Mouse (Mus musculus): Measurements from ENCODE around the gene A3galt2. TPM values are rescaled to one million over a fixed set of nuclear protein-coding genes. Genes with fewer than 3 reads are reported as not detected.
A peak's percentile ranks its signal among the peaks of the same experiment; 100 is the strongest.

Gene A3galt2
- polyA plus RNA-seq, 1 experiment from 2014 or later = 0.11 TPM

DNA sequence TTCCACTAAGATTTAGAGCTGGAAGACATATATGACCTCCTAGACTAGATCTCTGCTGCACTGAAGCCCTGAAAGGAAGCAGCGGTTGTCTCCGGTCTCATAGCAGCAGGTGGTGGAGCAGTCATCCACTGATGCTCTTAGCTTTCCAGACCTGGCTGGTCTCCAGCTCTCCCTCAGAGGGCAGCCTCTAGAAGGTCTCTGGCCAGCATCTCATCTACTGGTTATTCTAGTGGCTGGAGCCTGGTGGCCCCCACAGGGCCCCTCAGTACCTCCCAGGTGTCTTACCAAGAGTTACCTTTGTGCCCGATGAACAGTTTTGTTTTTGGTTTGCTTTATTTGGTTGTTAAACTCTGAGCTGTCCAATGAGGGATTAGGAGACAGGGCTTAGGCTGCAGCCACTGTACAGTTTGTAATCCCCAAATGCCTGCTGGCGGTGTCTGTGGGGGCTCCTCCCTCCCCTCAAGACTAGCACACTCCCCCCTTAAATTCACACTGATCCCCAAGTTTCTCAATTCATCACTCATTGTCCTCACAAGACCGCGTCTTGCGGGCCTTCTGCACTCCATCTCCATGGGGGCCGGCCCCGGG, 34.0 kb upstream of the A3galt2 start:
- ATAC-seq (replicated peaks; ENCODE audit: insufficient number of reproducible peaks, low FRiP score, low TSS enrichment, low read depth) = no peak
- H3K27me3 ChIP-seq (ENCODE audit: control insufficient read depth, insufficient read depth, low read length) = no peaks in the 10 kb centered on the region
- no peaks in the 10 kb centered on the region for H3K9me3 ChIP-seq (replicated peaks; ENCODE audit: control insufficient read depth, low read length)
- no peaks in the 10 kb centered on the region for H3K36me3 ChIP-seq (replicated peaks; ENCODE audit: control insufficient read depth, insufficient read depth, low read depth, low read length)
- H3K27ac ChIP-seq (replicated peaks; ENCODE audit: low read depth, low read length) = no peak overlapping the region
- H3K4me3 ChIP-seq (ENCODE audit: low read depth, low read length) = no peak overlapping the region
- peaks cover 2% of the 10 kb centered on the region; the same call in 1 of the 2 replicates for H3K4me1 ChIP-seq (ENCODE audit: control insufficient read depth, insufficient read depth, low read length)
- H3K9ac ChIP-seq (replicated peaks; ENCODE audit: low read length) = no peak overlapping the region
- H3K4me2 ChIP-seq (ENCODE audit: low read depth, low read length) = no peak overlapping the region
- no peak for DNase-seq (ENCODE audit: low spot score)
- WGBS = 75% methylated on average over 9 of the region's 9 CpGs

DNA sequence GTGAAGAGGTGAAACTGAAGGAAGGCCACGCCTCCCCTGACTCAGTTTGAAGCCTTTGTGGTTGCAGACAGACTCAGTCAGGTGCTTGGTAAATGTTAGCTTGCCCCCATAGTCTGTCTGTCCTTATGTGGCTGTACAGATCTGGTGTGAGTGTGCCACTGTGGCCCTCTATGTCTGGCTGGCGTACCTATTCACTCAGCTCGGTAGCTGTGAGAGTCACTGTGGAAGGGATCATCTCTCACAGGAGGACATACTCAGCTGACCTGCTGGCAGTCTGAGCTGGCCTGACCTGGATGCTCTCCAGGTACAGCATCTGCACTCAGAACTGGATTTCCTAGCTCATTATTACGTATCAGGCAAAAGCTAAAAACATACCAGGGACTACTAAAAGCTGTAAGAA, 33.4 kb upstream of the A3galt2 start:
- H3K9me3 ChIP-seq (replicated peaks; ENCODE audit: control insufficient read depth, low read length) = no peaks in the 10 kb centered on the region
- WGBS = 71% methylated on average over 4 of the region's 4 CpGs
- H3K4me2 ChIP-seq (ENCODE audit: low read depth, low read length) = no peak overlapping the region
- no peaks in the 10 kb centered on the region for H3K27me3 ChIP-seq (ENCODE audit: control insufficient read depth, insufficient read depth, low read length)
- H3K4me3 ChIP-seq (ENCODE audit: low read depth, low read length) = no peak overlapping the region
- no peak overlapping the region for H3K27ac ChIP-seq (replicated peaks; ENCODE audit: low read depth, low read length)
- H3K4me1 ChIP-seq (ENCODE audit: control insufficient read depth, insufficient read depth, low read length) = no peaks in the 10 kb centered on the region; the same call in 1 of the 2 replicates
- ATAC-seq (replicated peaks; ENCODE audit: insufficient number of reproducible peaks, low FRiP score, low TSS enrichment, low read depth) (no peak), DNase-seq (ENCODE audit: low spot score) (no peak)
- H3K9ac ChIP-seq (replicated peaks; ENCODE audit: low read length) = no peak overlapping the region
- H3K36me3 ChIP-seq (replicated peaks; ENCODE audit: control insufficient read depth, insufficient read depth, low read depth, low read length) = no peaks in the 10 kb centered on the region

DNA sequence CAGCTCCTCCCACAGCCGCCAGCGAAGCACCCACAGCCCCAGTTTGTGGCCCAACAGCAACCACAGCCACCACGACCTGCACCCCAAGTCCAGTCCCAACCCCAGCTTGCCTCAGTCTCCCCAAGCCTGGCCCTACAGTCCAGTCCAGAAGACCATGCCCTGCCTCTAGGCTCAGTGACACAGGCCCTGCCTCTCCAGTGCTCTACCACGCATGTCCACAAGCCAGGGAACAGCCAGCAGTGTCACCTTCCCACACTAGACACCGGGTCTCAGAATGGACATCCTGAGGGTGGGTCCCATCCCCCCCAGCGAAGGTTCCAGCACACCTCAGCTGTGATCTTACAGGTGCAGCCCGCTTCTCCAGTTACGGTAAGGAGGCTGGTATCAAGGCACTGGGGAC, 32.2 kb upstream of the A3galt2 start:
- no peak for DNase-seq (ENCODE audit: low spot score)
- Histone ChIP-seq H3K36me3 (replicated peaks; ENCODE audit: control insufficient read depth, insufficient read depth, low read depth, low read length) (no peaks in the 10 kb centered on the region), H3K9ac (replicated peaks; ENCODE audit: low read length) (no peak overlapping the region), H3K9me3 (replicated peaks; ENCODE audit: control insufficient read depth, low read length) (no peaks in the 10 kb centered on the region), H3K4me3 (ENCODE audit: low read depth, low read length) (no peak overlapping the region), H3K27ac (replicated peaks; ENCODE audit: low read depth, low read length) (no peak overlapping the region), H3K27me3 (ENCODE audit: control insufficient read depth, insufficient read depth, low read length) (no peaks in the 10 kb centered on the region), H3K4me1 (ENCODE audit: control insufficient read depth, insufficient read depth, low read length) (no peaks in the 10 kb centered on the region; the same call in 1 of the 2 replicates), H3K4me2 (ENCODE audit: low read depth, low read length) (no peak overlapping the region)
- no peak for ATAC-seq (replicated peaks; ENCODE audit: insufficient number of reproducible peaks, low FRiP score, low TSS enrichment, low read depth)
- 88% methylated on average over 8 of the region's 8 CpGs for WGBS

DNA sequence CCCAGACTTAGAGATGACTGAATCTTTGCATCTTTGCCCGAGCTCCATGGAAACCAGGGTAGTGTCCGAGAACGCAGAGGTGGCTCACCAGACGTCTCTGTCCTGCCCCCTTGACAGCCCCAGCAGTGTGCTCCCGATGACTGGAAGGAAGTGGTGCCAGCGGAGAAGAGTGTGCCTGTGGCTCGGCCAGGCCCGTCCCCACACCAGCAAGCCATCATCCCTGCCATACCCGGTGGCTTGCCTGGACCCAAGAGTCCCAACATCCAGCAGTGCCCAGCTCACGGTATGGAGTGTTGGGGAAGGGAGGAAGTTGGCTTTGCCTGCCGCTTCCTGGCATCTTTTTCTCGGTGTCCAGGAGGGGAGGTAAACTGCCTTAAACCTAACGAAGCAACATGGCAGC, 31.7 kb upstream of the A3galt2 start:
- Histone ChIP-seq H3K27me3 (ENCODE audit: control insufficient read depth, insufficient read depth, low read length) (no peaks in the 10 kb centered on the region), H3K27ac (replicated peaks; ENCODE audit: low read depth, low read length) (no peak overlapping the region), H3K9me3 (replicated peaks; ENCODE audit: control insufficient read depth, low read length) (no peaks in the 10 kb centered on the region), H3K4me3 (ENCODE audit: low read depth, low read length) (no peak overlapping the region), H3K36me3 (replicated peaks; ENCODE audit: control insufficient read depth, insufficient read depth, low read depth, low read length) (no peaks in the 10 kb centered on the region), H3K4me2 (ENCODE audit: low read depth, low read length) (no peak overlapping the region), H3K9ac (replicated peaks; ENCODE audit: low read length) (no peak overlapping the region), H3K4me1 (ENCODE audit: control insufficient read depth, insufficient read depth, low read length) (no peaks in the 10 kb centered on the region; the same call in 1 of the 2 replicates)
- DNase-seq (ENCODE audit: low spot score) (no peak), ATAC-seq (replicated peaks; ENCODE audit: insufficient number of reproducible peaks, low FRiP score, low TSS enrichment, low read depth) (no peak)
- 87% methylated on average over 13 of the region's 13 CpGs for WGBS

DNA sequence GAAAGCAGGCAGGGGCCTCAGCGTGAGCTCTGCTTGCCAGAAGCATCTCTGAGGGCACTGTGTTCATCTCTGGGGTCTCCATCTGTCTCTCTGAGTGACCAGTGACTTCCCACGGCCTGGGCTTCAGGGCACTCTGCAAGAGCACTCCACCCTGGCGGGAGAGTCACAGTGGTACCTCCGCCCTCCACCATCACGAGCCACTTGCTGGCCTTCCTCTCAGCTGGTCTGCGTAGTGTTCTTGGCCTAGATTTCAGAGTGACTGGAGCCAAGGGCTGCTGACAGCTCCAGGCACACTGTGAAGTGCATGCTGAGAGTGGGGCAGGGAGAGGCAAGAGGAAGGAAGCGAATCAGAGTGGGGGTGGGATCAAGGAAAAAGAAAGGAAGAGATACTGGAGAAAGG, 31.1 kb upstream of the A3galt2 start:
- ATAC-seq (replicated peaks; ENCODE audit: insufficient number of reproducible peaks, low FRiP score, low TSS enrichment, low read depth) = no peak
- DNase-seq (ENCODE audit: low spot score) = no peak
- no peaks in the 10 kb centered on the region for H3K36me3 ChIP-seq (replicated peaks; ENCODE audit: control insufficient read depth, insufficient read depth, low read depth, low read length)
- 66% methylated on average over 7 of the region's 7 CpGs for WGBS
- H3K4me3 ChIP-seq (ENCODE audit: low read depth, low read length) = no peak overlapping the region
- no peaks in the 10 kb centered on the region; the same call in 1 of the 2 replicates for H3K4me1 ChIP-seq (ENCODE audit: control insufficient read depth, insufficient read depth, low read length)
- no peaks in the 10 kb centered on the region for H3K27me3 ChIP-seq (ENCODE audit: control insufficient read depth, insufficient read depth, low read length)
- H3K4me2 ChIP-seq (ENCODE audit: low read depth, low read length) = no peak overlapping the region
- no peak overlapping the region for H3K27ac ChIP-seq (replicated peaks; ENCODE audit: low read depth, low read length)
- no peaks in the 10 kb centered on the region for H3K9me3 ChIP-seq (replicated peaks; ENCODE audit: control insufficient read depth, low read length)
- H3K9ac ChIP-seq (replicated peaks; ENCODE audit: low read length) = no peak overlapping the region

DNA sequence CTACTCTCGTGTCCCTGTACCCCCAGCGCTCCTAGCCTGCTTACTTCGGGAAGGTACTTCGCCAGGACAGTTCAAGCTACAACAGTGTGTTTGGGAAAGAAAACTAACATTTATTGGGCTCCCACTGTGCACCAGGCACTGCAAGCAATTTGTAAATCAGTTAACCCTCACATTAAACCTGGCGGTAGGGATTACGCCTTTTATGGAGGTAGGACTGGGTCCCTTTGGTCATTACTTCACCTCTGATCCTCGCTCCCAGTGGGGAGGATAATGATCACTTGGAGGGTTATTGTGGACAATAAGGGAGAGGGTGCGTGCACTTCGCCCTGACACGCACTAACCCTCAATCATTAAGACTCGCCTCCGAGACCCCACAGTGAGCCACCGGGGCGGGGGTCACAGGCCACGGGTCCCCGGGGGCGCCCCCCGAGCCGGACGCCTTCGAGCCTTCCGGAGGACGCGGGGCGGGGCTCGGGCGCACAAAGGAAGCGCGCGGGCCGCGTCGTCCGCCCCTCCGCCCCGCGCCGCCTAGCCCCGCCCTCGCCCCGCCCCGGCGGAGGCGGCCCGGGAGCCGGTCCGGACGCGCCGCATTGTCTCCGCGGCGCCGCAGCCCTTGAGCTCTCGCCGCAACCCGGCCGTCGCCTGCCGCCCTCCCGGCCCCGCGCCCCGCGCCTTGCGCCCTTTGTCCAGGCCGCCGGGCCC, 28.0 kb upstream of the A3galt2 start:
- Histone ChIP-seq H3K36me3 (replicated peaks; ENCODE audit: control insufficient read depth, insufficient read depth, low read depth, low read length) (no peaks in the 10 kb centered on the region), H3K4me3 (ENCODE audit: low read depth, low read length) (peak overlapping the region; percentile 97), H3K4me2 (ENCODE audit: low read depth, low read length) (peak overlapping the region; percentile 72), H3K27ac (replicated peaks; ENCODE audit: low read depth, low read length) (peak overlapping the region; percentile 94), H3K27me3 (ENCODE audit: control insufficient read depth, insufficient read depth, low read length) (no peaks in the 10 kb centered on the region), H3K9me3 (replicated peaks; ENCODE audit: control insufficient read depth, low read length) (no peaks in the 10 kb centered on the region), H3K4me1 (ENCODE audit: control insufficient read depth, insufficient read depth, low read length) (no peaks in the 10 kb centered on the region; the same call in 1 of the 2 replicates), H3K9ac (replicated peaks; ENCODE audit: low read length) (peak overlapping the region; percentile 99)
- ATAC-seq (replicated peaks; ENCODE audit: insufficient number of reproducible peaks, low FRiP score, low TSS enrichment, low read depth) (peak; percentile 74), DNase-seq (ENCODE audit: low spot score) (peak; percentile 91)
- WGBS = 3% methylated on average over 64 of the region's 68 CpGs

DNA sequence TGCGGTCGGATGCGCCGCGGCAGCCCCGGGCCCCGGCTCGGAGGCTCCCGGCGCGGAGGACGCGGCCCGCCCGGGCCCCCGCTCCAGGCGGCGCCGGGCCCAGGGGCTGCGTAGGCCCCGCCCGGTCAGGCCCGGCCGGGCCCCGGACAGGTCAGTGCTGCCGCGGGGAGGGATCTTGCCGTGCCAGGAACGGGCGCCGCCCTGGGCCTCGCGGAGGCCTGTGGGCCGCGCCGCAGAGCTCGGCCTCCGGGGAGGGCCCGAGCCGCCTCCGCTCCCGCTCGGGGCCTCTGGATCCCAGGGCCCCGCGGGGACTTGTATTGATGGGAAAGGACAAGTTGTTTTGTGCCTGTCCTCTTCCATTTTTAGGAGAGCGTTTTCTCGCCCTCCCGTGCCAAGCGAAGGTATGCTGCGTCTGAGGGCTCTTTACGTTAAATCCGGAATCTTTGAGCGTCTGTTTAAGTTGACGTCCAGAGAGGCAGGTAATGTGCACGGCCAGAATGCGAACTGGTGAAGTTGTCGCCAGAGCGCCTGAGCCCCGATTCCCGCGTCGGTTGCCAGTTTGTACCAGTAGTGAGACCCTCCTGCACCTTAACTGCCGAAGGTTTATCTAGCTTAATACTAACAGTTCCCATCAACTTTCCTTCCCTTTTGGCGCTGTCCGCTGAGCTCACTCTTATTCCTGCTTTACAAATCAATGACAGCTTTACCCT, 27.3 kb upstream of the A3galt2 start:
- under 1% methylated on average over 63 of the region's 65 CpGs for WGBS
- Histone ChIP-seq H3K27ac (replicated peaks; ENCODE audit: low read depth, low read length) (peak overlapping the region; percentile 94), H3K4me2 (ENCODE audit: low read depth, low read length) (peak overlapping the region; percentile 72), H3K27me3 (ENCODE audit: control insufficient read depth, insufficient read depth, low read length) (no peaks in the 10 kb centered on the region), H3K4me3 (ENCODE audit: low read depth, low read length) (peak overlapping the region; percentile 97), H3K4me1 (ENCODE audit: control insufficient read depth, insufficient read depth, low read length) (no peaks in the 10 kb centered on the region; the same call in 1 of the 2 replicates), H3K9ac (replicated peaks; ENCODE audit: low read length) (peak overlapping the region; percentile 99), H3K36me3 (replicated peaks; ENCODE audit: control insufficient read depth, insufficient read depth, low read depth, low read length) (no peaks in the 10 kb centered on the region), H3K9me3 (replicated peaks; ENCODE audit: control insufficient read depth, low read length) (no peaks in the 10 kb centered on the region)
- ATAC-seq (replicated peaks; ENCODE audit: insufficient number of reproducible peaks, low FRiP score, low TSS enrichment, low read depth) (peak; percentile 19), DNase-seq (ENCODE audit: low spot score) (peak; percentile 51)

DNA sequence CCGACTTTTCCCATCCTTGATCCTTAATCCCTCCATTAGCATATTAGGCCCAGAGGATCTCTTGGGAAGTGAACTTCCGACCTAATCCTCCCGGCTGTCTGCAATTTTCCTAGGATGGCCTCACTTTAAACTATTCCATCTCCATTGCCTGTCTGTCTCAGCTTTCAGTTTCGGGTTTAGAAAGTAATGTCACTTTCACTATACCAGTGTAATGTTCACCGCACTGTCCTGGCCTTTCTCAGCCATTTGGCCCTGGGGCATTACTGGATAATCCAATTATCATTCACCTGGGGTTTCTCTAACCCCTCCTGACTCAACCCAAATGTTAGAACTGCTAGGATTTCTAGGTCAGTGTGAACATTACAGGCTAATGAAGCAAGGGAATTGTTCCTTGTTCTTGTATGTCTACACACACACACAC, 26.7 kb upstream of the A3galt2 start:
- Histone ChIP-seq H3K4me2 (ENCODE audit: low read depth, low read length) (peak overlapping the region; percentile 72), H3K4me3 (ENCODE audit: low read depth, low read length) (peak overlapping the region; percentile 97), H3K9ac (replicated peaks; ENCODE audit: low read length) (peak overlapping the region; percentile 99), H3K36me3 (replicated peaks; ENCODE audit: control insufficient read depth, insufficient read depth, low read depth, low read length) (no peaks in the 10 kb centered on the region), H3K9me3 (replicated peaks; ENCODE audit: control insufficient read depth, low read length) (no peaks in the 10 kb centered on the region), H3K27ac (replicated peaks; ENCODE audit: low read depth, low read length) (no peak overlapping the region), H3K4me1 (ENCODE audit: control insufficient read depth, insufficient read depth, low read length) (no peaks in the 10 kb centered on the region; the same call in 1 of the 2 replicates), H3K27me3 (ENCODE audit: control insufficient read depth, insufficient read depth, low read length) (no peaks in the 10 kb centered on the region)
- ATAC-seq (replicated peaks; ENCODE audit: insufficient number of reproducible peaks, low FRiP score, low TSS enrichment, low read depth) = no peak
- DNase-seq (ENCODE audit: low spot score) = peak; percentile 47
- 2% methylated on average over 5 of the region's 5 CpGs for WGBS
